In genomic region chr11:88288400-88288799, GRCm38 (mm10) we compare ENCODE assay signal across 11 mouse cellular contexts. TPM values are rescaled to one million over a fixed set of nuclear protein-coding genes. Genes with fewer than 3 reads are reported as not detected.
DNase-seq lines count a peak whose midpoint lies in the region; ATAC-seq and TF ChIP-seq lines count a peak whose summit lies in the region.
"Had no signal": no experiment of that assay in that cellular context is flagged by ENCODE, and none has a peak within 500 bp of the region (broad histone marks: within the 10 kb centered on the region; RNA-seq: fewer than 3 reads in every experiment).

No protein-coding gene starts in this region.

- no peaks in the 10 kb centered on the region for H3K36me3 ChIP-seq in midbrain, embryonic 10.5 days
- H3K36me3 ChIP-seq in midbrain, embryonic 11.5 days (ENCODE audit: control insufficient read depth, insufficient read depth, low read length), result no peaks in the 10 kb centered on the region
- no peaks in the 10 kb centered on the region for H3K36me3 ChIP-seq in forebrain, embryonic 16.5 days (ENCODE audit: control insufficient read depth, insufficient read depth)
- no peaks in the 10 kb centered on the region for H3K36me3 ChIP-seq in myocyte (ENCODE audit: control insufficient read depth, insufficient read depth)

- H3K4me3 ChIP-seq in midbrain, embryonic 10.5 days, result no peak overlapping the region
- no peak overlapping the region for H3K4me3 ChIP-seq in midbrain, embryonic 11.5 days (ENCODE audit: low read depth, low read length)
- H3K4me3 ChIP-seq in forebrain, embryonic 16.5 days (replicated peaks; ENCODE audit: low read length), result no peak overlapping the region
- H3K4me3 ChIP-seq in myocyte, result no peak overlapping the region

- peak overlapping the region; percentile 69 for H3K27ac ChIP-seq in midbrain, embryonic 10.5 days (replicated peaks)
- H3K27ac ChIP-seq in midbrain, embryonic 11.5 days (ENCODE audit: low read depth, low read length), result no peak overlapping the region
- no peak overlapping the region; the same call in 1 of the 2 replicates for H3K27ac ChIP-seq in forebrain, embryonic 16.5 days (ENCODE audit: low read length)

- 46% methylated on average over 11 of the region's 11 CpGs for WGBS in midbrain, embryonic 10.5 days
- WGBS in midbrain, embryonic 11.5 days, result 45% methylated on average over 11 of the region's 11 CpGs
- WGBS in forebrain, embryonic 16.5 days, result 26% methylated on average over 11 of the region's 11 CpGs

- H3K4me2 ChIP-seq in midbrain, embryonic 11.5 days, result no peak overlapping the region
- H3K4me2 ChIP-seq in forebrain, embryonic 16.5 days (ENCODE audit: low read length), result no peak overlapping the region
- H3K4me2 ChIP-seq in myocyte (ENCODE audit: low read depth), result peak overlapping the region; percentile 9
- H3K4me2 ChIP-seq: liver, embryonic 11.5 days had no signal

- no peak for TF ChIP-seq POLR2A in myocyte (IDR thresholded peaks at IDR 0.05; ENCODE audit: insufficient read length, low read depth)

- no peaks in the 10 kb centered on the region for H3K79me2 ChIP-seq in myocyte (ENCODE audit: control insufficient read depth, insufficient read depth)

- no peak overlapping the region for H3K9ac ChIP-seq in midbrain, embryonic 11.5 days (ENCODE audit: low read length)
- H3K9ac ChIP-seq in forebrain, embryonic 16.5 days (replicated peaks; ENCODE audit: low read depth, low read length), result no peak overlapping the region; the same call in 1 of the 2 replicates

- H3K27me3 ChIP-seq in midbrain, embryonic 10.5 days (ENCODE audit: low read depth, poor library complexity, severe bottlenecking), result peaks cover 19% of the 10 kb centered on the region
- no peaks in the 10 kb centered on the region for H3K27me3 ChIP-seq in midbrain, embryonic 11.5 days (ENCODE audit: control insufficient read depth, insufficient read depth, low read length)
- H3K27me3 ChIP-seq in forebrain, embryonic 16.5 days (replicated peaks; ENCODE audit: control insufficient read depth, insufficient read depth, low read length), result no peaks in the 10 kb centered on the region
- H3K27me3 ChIP-seq in myocyte (ENCODE audit: control insufficient read depth, insufficient read depth, insufficient read length), result no peaks in the 10 kb centered on the region

- no peaks in the 10 kb centered on the region for H3K9me3 ChIP-seq in midbrain, embryonic 10.5 days (replicated peaks)
- no peaks in the 10 kb centered on the region for H3K9me3 ChIP-seq in midbrain, embryonic 11.5 days (ENCODE audit: control insufficient read depth, low read length)
- no peaks in the 10 kb centered on the region for H3K9me3 ChIP-seq in forebrain, embryonic 16.5 days (ENCODE audit: control insufficient read depth, low read length)

- peaks cover 51% of the 10 kb centered on the region for H3K4me1 ChIP-seq in midbrain, embryonic 10.5 days
- peaks cover 10% of the 10 kb centered on the region; the same call in 1 of the 2 replicates for H3K4me1 ChIP-seq in midbrain, embryonic 11.5 days (ENCODE audit: control insufficient read depth, insufficient read depth, low read length)
- H3K4me1 ChIP-seq in forebrain, embryonic 16.5 days (replicated peaks; ENCODE audit: control insufficient read depth, insufficient read depth, low read length), result peaks cover 10% of the 10 kb centered on the region

- no peak for ATAC-seq in midbrain, embryonic 11.5 days (ENCODE audit: low FRiP score)
- ATAC-seq in forebrain, embryonic 16.5 days, result peak; percentile 72

- peak; percentile 6 for DNase-seq in gastrocnemius, adult 18-20 months (ENCODE audit: low spot score)
- DNase-seq in gastrocnemius, postnatal 4 days (ENCODE audit: low spot score in 2 of 2), result no peak
- no peak for DNase-seq in midbrain, embryonic 10.5 days (ENCODE audit: low spot score)
- no peak for DNase-seq in midbrain, embryonic 11.5 days (ENCODE audit: low spot score, missing footprints)
- DNase-seq in spleen, postnatal 14 days (ENCODE audit: low spot score in 2 of 2), result no peak
- no peak for DNase-seq in frontal cortex, postnatal 25 days (ENCODE audit: low spot score in 2 of 2)

- no peak overlapping the region for H3ac ChIP-seq in myocyte (ENCODE audit: control insufficient read depth, insufficient read length)

TF ChIP-seq in myocyte, 11 proteins besides CTCF, POLR2A, EP300 and RAD21:
- TF ChIP-seq TCF3 (IDR thresholded peaks at IDR 0.05; ENCODE audit: insufficient read length, low read depth) (no peak), MYOG (IDR thresholded peaks at IDR 0.05; ENCODE audit: control insufficient read depth in 1 of 3, insufficient read depth in 1 of 3, insufficient read length in 2 of 3, low read depth in 2 of 3) (no peak), REST (IDR thresholded peaks at IDR 0.05; ENCODE audit: insufficient read depth, insufficient read length) (no peak), USF1 (IDR thresholded peaks at IDR 0.05; ENCODE audit: low read depth) (no peak), E2F4 (IDR thresholded peaks at IDR 0.05; ENCODE audit: insufficient read depth) (no peak), MYOD1 (IDR thresholded peaks at IDR 0.05; ENCODE audit: control insufficient read depth in 1 of 3, insufficient read length in 2 of 3, low read depth in 2 of 3) (no peak)

RNA-seq across cellular contexts. Expression of gene Ccdc182, which starts 5.5 kb away (rescaled TPM):
- total RNA-seq in gastrocnemius, adult 18-20 months (2021), result not detected
- total RNA-seq in gastrocnemius, postnatal 4 days (2021), result not detected
- 4.7 and 6.0 TPM in 2 replicates for polyA plus RNA-seq in midbrain, embryonic 10.5 days (2016; fragmentation: Nextera tagmentation; extraction: Ambion mirVana)
- 9.1 and 9.5 TPM in 2 replicates for polyA plus RNA-seq in midbrain, embryonic 11.5 days (2014; fragmentation: Nextera tagmentation; extraction: Ambion mirVana)
- not detected in 2 replicates for polyA plus RNA-seq in forebrain, embryonic 16.5 days (2015; fragmentation: Nextera tagmentation; extraction: Ambion mirVana)
- not detected for polyA plus RNA-seq in myocyte (2012; fragmentation: generic; extraction: Trizol)
- polyA plus RNA-seq: large intestine, adult 2 months; liver, embryonic 11.5 days; small intestine, adult 2 months had no signal
